Mouse (Mus musculus): ENCODE results near the gene Pop5. TPM values are rescaled to one million over a fixed set of nuclear protein-coding genes. Genes with fewer than 3 reads are reported as not detected.

Gene Pop5
- polyA plus RNA-seq, 1 experiment from 2014 or later, result 121 TPM

DNA sequence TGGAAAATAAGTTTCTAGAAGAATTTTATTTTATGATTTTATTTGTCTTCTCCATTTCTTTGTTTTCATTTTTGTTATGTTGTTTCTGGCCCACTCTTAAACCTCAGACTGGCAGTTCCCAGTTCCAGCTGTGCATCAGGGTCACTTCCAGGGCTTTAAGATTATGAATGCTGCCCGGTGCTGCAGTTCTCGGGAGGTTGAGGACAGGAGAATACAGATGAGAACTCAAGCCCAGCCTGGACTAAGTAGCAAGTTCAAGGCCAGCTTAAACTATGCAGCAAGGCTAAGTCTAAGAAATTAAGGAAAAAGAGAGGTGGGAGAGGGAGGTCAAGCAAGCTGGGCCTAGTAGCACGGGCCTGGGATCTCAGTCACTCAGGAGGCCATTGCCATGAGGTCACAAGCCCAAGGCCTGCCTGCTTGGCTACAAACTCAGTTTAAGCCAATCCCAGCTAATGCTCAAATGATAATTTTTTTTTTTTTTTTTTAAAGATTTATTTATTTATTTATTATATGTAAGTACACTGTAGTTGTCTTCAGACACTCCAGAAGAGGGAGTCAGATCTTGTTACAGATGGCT is 31.9 kb downstream of the Pop5 start:
- H3K36me3 ChIP-seq (ENCODE audit: control insufficient read depth, insufficient read depth, low read length), result no peaks in the 10 kb centered on the region; the same call in 1 of the 2 replicates
- H3K9ac ChIP-seq (ENCODE audit: low read length), result no peak overlapping the region
- H3K4me2 ChIP-seq (ENCODE audit: low read depth), result no peak overlapping the region
- no peak for DNase-seq (ENCODE audit: low spot score)
- WGBS, result 94% methylated on average over 3 of the region's 3 CpGs
- H3K27ac ChIP-seq (ENCODE audit: low read depth, low read length), result no peak overlapping the region
- ATAC-seq (ENCODE audit: insufficient read depth, low FRiP score, low TSS enrichment), result no peak
- H3K4me1 ChIP-seq (ENCODE audit: control insufficient read depth, insufficient read depth, low read length), result peaks cover 14% of the 10 kb centered on the region
- H3K27me3 ChIP-seq (ENCODE audit: control insufficient read depth, insufficient read depth, low read length), result no peaks in the 10 kb centered on the region
- H3K4me3 ChIP-seq (ENCODE audit: low read depth, low read length), result no peak overlapping the region
- no peaks in the 10 kb centered on the region for H3K9me3 ChIP-seq (ENCODE audit: control insufficient read depth, low read length)

DNA sequence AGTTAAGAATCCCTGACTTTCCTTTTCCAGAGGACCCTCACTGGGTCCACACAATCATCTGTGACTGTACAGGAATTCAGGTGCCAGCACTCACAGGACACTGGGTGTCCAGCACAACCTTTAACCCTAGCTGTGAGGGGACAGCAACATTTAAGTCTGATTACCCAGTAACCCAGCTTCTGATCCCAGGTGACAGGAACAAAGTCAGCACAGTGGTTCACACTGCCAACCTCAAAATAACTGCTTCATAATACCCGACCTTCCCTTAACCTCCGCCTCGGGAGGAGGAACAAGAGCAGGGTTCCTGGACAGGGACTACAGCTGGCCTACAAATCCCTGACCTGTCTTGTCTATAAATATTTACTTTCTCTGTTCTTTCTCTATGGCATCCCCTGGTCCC is 32.6 kb downstream of the Pop5 start:
- WGBS, result 72% methylated on average over 3 of the region's 3 CpGs
- H3K36me3 ChIP-seq (ENCODE audit: control insufficient read depth, insufficient read depth, low read length), result no peaks in the 10 kb centered on the region; the same call in 1 of the 2 replicates

DNA sequence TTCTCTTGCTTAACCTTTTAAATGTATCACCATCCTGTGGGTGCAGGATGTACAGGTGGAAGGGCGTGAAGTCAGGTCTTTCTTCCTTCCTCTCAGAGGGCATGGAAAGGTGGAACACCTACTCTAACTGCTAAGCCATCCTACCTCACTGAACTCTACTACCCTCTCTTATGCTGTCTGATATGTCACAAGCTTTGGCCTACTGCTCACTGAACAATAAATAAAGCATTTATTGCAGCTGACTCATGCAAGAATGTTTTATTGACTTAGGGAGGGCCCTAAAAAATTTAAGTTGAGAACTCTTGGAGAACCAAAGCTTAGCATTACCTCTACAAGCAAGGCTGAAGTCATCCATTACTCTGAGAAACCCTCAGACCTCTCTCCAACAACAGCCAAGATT is 34.3 kb downstream of the Pop5 start:
- Histone ChIP-seq H3K27me3 (ENCODE audit: control insufficient read depth, insufficient read depth, low read length) (no peaks in the 10 kb centered on the region), H3K4me1 (ENCODE audit: control insufficient read depth, insufficient read depth, low read length) (peaks cover 17% of the 10 kb centered on the region), H3K9me3 (ENCODE audit: control insufficient read depth, low read length) (no peaks in the 10 kb centered on the region), H3K27ac (ENCODE audit: low read depth, low read length) (no peak overlapping the region), H3K4me2 (ENCODE audit: low read depth) (peak overlapping the region; percentile 75; the same call in 1 of the 2 replicates), H3K4me3 (ENCODE audit: low read depth, low read length) (0 out of 2 replicates have a peak overlapping the region, but pooled peaks have one; percentile 15), H3K9ac (ENCODE audit: low read length) (no peak overlapping the region), H3K36me3 (ENCODE audit: control insufficient read depth, insufficient read depth, low read length) (no peaks in the 10 kb centered on the region; the same call in 1 of the 2 replicates)
- 95% methylated on average over 1 of the region's 1 CpGs for WGBS
- no peak for ATAC-seq (ENCODE audit: insufficient read depth, low FRiP score, low TSS enrichment)
- no peak for DNase-seq (ENCODE audit: low spot score)

More for the DNA sequence above, 32.6 kb downstream of the Pop5 start:
- H3K4me3 ChIP-seq (ENCODE audit: low read depth, low read length), result no peak overlapping the region
- H3K27ac ChIP-seq (ENCODE audit: low read depth, low read length), result no peak overlapping the region
- ATAC-seq (ENCODE audit: insufficient read depth, low FRiP score, low TSS enrichment), result no peak
- H3K27me3 ChIP-seq (ENCODE audit: control insufficient read depth, insufficient read depth, low read length), result no peaks in the 10 kb centered on the region
- no peak overlapping the region for H3K4me2 ChIP-seq (ENCODE audit: low read depth)
- no peak for DNase-seq (ENCODE audit: low spot score)
- peaks cover 15% of the 10 kb centered on the region for H3K4me1 ChIP-seq (ENCODE audit: control insufficient read depth, insufficient read depth, low read length)
- H3K9me3 ChIP-seq (ENCODE audit: control insufficient read depth, low read length), result no peaks in the 10 kb centered on the region
- H3K9ac ChIP-seq (ENCODE audit: low read length), result no peak overlapping the region

DNA sequence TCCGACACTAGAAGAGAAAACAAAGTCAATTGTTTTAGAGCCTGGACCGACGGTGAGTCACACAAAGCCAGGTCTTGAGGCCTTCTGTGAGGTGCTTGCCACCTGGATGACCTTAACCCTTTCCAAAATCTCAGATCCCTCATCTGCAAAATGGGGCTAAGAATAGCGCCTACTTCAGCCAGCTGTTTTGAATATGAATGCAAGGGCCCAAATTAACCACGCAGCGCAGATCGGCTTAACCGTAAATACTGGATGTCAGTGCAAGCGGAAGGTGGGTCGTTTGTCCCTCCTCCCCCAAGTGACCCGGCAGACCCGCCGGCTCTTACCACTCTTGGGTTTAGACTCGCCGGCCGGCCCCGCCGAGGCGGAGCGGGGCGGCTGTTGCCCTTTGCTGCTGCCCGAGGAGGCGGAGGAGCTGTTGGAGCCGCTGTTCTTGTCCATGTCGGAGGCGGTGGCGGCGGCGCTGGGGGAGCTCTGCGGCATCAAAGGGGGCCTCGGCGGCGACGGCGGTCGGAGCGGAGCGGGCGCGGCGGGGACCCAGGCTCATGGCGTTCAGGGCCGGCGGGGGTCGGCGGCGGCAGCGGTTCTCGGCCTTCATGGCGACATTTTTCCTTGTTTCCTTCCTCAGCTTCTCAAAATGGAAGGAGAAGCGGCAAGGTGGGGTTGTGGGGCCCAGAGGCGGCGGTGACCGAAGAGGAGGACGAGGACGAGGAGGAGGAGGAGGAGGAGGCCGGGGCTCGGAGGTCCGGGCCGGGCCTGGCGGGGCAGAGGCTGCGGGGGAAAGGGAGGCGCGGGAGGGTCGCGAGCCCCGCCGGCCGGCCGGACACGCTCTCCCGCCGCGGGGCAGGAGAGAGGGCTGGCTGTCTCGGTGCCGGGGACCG is 36.5 kb downstream of the Pop5 start:
- ATAC-seq (ENCODE audit: insufficient read depth, low FRiP score, low TSS enrichment), result peak; percentile 61
- H3K4me2 ChIP-seq (ENCODE audit: low read depth), result peak overlapping the region; percentile 75
- H3K4me1 ChIP-seq (ENCODE audit: control insufficient read depth, insufficient read depth, low read length), result peaks cover 17% of the 10 kb centered on the region
- H3K4me3 ChIP-seq (ENCODE audit: low read depth, low read length), result peak overlapping the region; percentile 90
- H3K27ac ChIP-seq (ENCODE audit: low read depth, low read length), result peak overlapping the region; percentile 83
- DNase-seq (ENCODE audit: low spot score), result peak; percentile 37
- peak overlapping the region; percentile 94 for H3K9ac ChIP-seq (ENCODE audit: low read length)
- H3K9me3 ChIP-seq (ENCODE audit: control insufficient read depth, low read length), result no peaks in the 10 kb centered on the region
- H3K27me3 ChIP-seq (ENCODE audit: control insufficient read depth, insufficient read depth, low read length), result no peaks in the 10 kb centered on the region
- WGBS, result under 1% methylated on average over 62 of the region's 77 CpGs
- no peaks in the 10 kb centered on the region; the same call in 1 of the 2 replicates for H3K36me3 ChIP-seq (ENCODE audit: control insufficient read depth, insufficient read depth, low read length)

DNA sequence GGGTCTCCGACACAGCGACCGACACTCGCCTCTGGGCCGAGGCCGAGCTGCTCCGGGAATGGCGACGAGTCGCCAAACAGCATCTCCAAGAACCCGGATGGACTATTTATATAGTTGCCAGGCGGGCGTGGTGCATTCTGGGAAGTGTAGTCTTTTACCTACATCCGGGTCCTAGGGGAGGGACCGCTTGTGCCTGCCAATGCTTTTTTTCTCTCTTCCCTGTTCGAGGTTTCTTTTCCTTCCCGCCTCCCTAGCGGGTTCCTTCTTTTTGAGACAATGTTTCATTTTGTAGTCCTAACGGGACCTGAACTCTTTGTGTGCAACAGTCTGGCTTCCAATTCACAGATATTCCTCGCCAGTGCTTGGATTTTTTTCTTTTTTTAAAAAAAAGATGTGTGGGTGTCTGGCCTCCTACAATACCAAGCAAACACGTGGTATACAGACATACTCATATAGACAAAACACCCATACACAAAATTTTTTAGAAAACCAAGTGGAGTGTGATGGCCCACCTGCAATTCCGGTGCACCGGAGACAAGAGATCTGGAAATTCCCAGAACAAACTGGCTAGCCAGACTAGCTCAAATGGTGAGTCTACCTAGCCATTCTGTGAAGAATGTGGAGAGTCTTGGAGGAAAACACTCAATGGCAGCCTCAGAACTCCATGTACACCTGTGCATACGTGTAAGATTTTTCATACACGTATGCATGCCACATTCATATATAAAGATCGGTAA is 37.3 kb downstream of the Pop5 start, which contains the start of gene Rnf10:
Gene Rnf10, minus strand, starts transcription at position 87 of the 737 bp plus-strand sequence.
- no peaks in the 10 kb centered on the region for H3K27me3 ChIP-seq (ENCODE audit: control insufficient read depth, insufficient read depth, low read length)
- WGBS, result 14% methylated on average over 26 of the region's 26 CpGs

DNA sequence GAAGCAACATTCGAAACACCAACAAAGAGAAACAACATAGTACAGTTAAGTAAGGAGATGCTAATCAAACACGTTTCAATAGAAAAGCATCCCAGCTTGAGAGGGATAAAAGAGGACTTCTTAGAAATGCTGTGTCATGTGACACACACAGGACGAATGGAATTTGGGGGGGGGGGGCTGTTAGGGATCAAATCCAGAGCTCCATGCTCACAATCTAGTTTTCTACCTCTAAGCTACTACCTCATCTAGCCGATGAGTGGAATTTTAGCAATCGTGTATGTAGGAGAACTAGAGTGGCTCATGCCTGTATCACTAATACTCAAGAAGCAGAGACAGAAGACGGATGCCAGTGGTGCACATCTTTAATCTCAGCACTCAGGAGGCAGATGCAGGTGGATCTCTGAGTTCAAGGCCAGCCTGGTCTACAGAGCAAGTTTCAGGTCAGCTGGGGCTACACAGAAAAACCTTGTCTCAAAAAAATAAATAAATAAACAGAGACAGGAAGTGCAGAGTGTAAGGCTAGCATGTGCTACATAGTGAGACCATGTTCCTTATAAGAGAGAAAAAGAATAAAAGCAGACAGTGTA is 38.0 kb downstream of the Pop5 start:
- H3K4me2 ChIP-seq (ENCODE audit: low read depth), result no peak overlapping the region; the same call in 1 of the 2 replicates
- no peak overlapping the region for H3K27ac ChIP-seq (ENCODE audit: low read depth, low read length)
- H3K4me3 ChIP-seq (ENCODE audit: low read depth, low read length), result no peak overlapping the region
- H3K27me3 ChIP-seq (ENCODE audit: control insufficient read depth, insufficient read depth, low read length), result no peaks in the 10 kb centered on the region
- H3K4me1 ChIP-seq (ENCODE audit: control insufficient read depth, insufficient read depth, low read length), result peaks cover 17% of the 10 kb centered on the region
- WGBS, result 73% methylated on average over 6 of the region's 6 CpGs
- H3K9ac ChIP-seq (ENCODE audit: low read length), result peak overlapping the region; percentile 45; the same call in 1 of the 2 replicates
- H3K9me3 ChIP-seq (ENCODE audit: control insufficient read depth, low read length), result no peaks in the 10 kb centered on the region
- DNase-seq (ENCODE audit: low spot score) (no peak), ATAC-seq (ENCODE audit: insufficient read depth, low FRiP score, low TSS enrichment) (no peak)
- no peaks in the 10 kb centered on the region; the same call in 1 of the 2 replicates for H3K36me3 ChIP-seq (ENCODE audit: control insufficient read depth, insufficient read depth, low read length)

More for the DNA sequence above, 37.3 kb downstream of the Pop5 start, which contains the start of gene Rnf10:
- peaks cover 17% of the 10 kb centered on the region for H3K4me1 ChIP-seq (ENCODE audit: control insufficient read depth, insufficient read depth, low read length)
- no peaks in the 10 kb centered on the region for H3K9me3 ChIP-seq (ENCODE audit: control insufficient read depth, low read length)
- H3K4me3 ChIP-seq (ENCODE audit: low read depth, low read length), result peak within 1 kb of the TSS; percentile 90
- peak; percentile 97 for DNase-seq (ENCODE audit: low spot score)
- ATAC-seq (ENCODE audit: insufficient read depth, low FRiP score, low TSS enrichment), result peak; percentile 87
- peak within 1 kb of the TSS; percentile 75 for H3K4me2 ChIP-seq (ENCODE audit: low read depth)
- peak within 1 kb of the TSS; percentile 94 for H3K9ac ChIP-seq (ENCODE audit: low read length)
- H3K27ac ChIP-seq (ENCODE audit: low read depth, low read length), result peak within 1 kb of the TSS; percentile 83
- no peaks in the 10 kb centered on the region; the same call in 1 of the 2 replicates for H3K36me3 ChIP-seq (ENCODE audit: control insufficient read depth, insufficient read depth, low read length)

DNA sequence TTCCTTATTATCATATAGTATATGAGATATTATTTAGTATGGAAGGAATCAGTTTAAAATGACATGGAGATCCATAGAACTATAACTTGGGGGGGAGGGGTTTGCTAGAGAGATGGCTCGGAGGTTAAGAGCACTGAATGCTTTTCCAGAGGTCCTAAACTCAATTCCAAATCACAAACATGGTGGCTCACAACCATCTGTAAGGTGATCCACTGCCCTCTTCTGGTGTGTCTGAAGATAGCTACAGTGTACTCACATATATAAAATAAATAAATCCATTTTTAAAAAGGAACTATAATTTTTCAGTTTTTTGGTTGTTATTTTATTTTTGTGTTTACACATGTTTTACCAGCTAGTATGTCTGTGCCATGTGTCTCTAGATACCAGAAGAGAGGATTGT is 38.7 kb downstream of the Pop5 start:
- ATAC-seq (ENCODE audit: insufficient read depth, low FRiP score, low TSS enrichment) (no peak), DNase-seq (ENCODE audit: low spot score) (no peak)
- H3K4me1 ChIP-seq (ENCODE audit: control insufficient read depth, insufficient read depth, low read length), result peaks cover 17% of the 10 kb centered on the region
- no peaks in the 10 kb centered on the region for H3K27me3 ChIP-seq (ENCODE audit: control insufficient read depth, insufficient read depth, low read length)
- H3K36me3 ChIP-seq (ENCODE audit: control insufficient read depth, insufficient read depth, low read length), result no peaks in the 10 kb centered on the region; the same call in 1 of the 2 replicates
- H3K9ac ChIP-seq (ENCODE audit: low read length), result no peak overlapping the region
- 60% methylated on average over 1 of the region's 1 CpGs for WGBS
- H3K9me3 ChIP-seq (ENCODE audit: control insufficient read depth, low read length), result no peaks in the 10 kb centered on the region
- H3K4me3 ChIP-seq (ENCODE audit: low read depth, low read length), result no peak overlapping the region
- no peak overlapping the region for H3K4me2 ChIP-seq (ENCODE audit: low read depth)
- no peak overlapping the region for H3K27ac ChIP-seq (ENCODE audit: low read depth, low read length)

DNA sequence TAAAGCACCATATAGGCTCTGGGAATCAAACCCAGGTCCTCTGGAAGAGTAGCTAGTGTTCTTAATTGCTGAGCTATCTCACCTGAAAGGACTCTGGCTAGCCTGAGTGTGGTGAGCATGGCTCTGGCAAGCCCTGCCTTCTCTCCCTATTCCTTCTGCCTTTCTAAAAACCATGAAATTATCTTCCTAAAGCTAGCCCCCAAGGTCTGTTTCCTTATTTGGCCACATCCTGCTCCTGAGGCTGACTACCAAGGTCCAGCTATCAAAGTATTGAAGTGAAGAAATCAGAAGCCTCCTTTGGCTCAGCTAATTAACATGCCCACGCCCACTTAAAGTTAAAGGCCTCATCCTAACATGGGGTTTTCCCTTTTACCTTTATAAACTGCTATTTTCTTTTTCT is 39.1 kb downstream of the Pop5 start:
- ATAC-seq (ENCODE audit: insufficient read depth, low FRiP score, low TSS enrichment), result no peak
- Histone ChIP-seq H3K4me1 (ENCODE audit: control insufficient read depth, insufficient read depth, low read length) (peaks cover 16% of the 10 kb centered on the region), H3K4me2 (ENCODE audit: low read depth) (no peak overlapping the region), H3K9ac (ENCODE audit: low read length) (no peak overlapping the region), H3K4me3 (ENCODE audit: low read depth, low read length) (no peak overlapping the region), H3K9me3 (ENCODE audit: control insufficient read depth, low read length) (no peaks in the 10 kb centered on the region), H3K27me3 (ENCODE audit: control insufficient read depth, insufficient read depth, low read length) (no peaks in the 10 kb centered on the region), H3K27ac (ENCODE audit: low read depth, low read length) (no peak overlapping the region), H3K36me3 (ENCODE audit: control insufficient read depth, insufficient read depth, low read length) (no peaks in the 10 kb centered on the region; the same call in 1 of the 2 replicates)
- no peak for DNase-seq (ENCODE audit: low spot score)
- WGBS, result 93% methylated on average over 1 of the region's 1 CpGs

Measured in neural tube, embryonic 11.5 days (tissue).